Mouse (Mus musculus) brain, embryonic 14.5 days (tissue): ENCODE measurements around the gene Gm47841.

Source experiments
- CTCF ChIP-seq: fragments of 200-500 bp; IDR thresholded peaks from 2 replicates; pipeline ENCODE4 v1.5.1; 2012; ENCODE audit warnings: inconsistent platforms, mild to moderate bottlenecking, moderate library complexity, borderline replicate concordance; ENCODE audit not compliant: insufficient read depth, insufficient read length; ENCODE audit errors: extremely low read depth
- POLR2A ChIP-seq: fragments of 200-500 bp; IDR thresholded peaks from 2 replicates; pipeline ENCODE4 v1.6.1; 2012; ENCODE audit warnings: mild to moderate bottlenecking, inconsistent platforms, borderline replicate concordance; ENCODE audit not compliant: poor library complexity, insufficient read depth, insufficient read length, severe bottlenecking; ENCODE audit errors: extremely low read depth

DNA sequence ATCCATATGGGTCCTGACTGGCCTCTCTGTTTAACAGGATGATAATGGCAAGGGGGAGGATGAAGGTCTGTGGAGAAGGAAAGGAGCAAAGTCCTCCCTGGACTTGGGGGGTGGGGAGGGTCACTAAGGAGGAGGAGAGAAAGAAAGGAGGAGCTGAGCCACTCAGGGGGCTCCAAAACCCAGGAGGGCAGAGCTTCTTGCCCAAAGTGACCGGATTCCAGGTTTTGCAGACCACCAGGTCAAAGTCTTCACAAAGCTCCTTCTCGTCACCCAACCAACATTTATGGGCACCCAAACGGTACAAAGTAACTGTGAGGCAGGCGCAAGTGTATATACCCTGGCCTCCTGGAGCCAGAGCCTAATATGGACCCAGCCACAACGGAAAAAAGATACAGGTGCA is 28.5 kb upstream of the Gm47841 start:
- no peak for TF ChIP-seq CTCF
- TF ChIP-seq POLR2A = no peak
